Comparison of ENCODE assay signal across 12 mouse cellular contexts in the genomic region with DNA sequence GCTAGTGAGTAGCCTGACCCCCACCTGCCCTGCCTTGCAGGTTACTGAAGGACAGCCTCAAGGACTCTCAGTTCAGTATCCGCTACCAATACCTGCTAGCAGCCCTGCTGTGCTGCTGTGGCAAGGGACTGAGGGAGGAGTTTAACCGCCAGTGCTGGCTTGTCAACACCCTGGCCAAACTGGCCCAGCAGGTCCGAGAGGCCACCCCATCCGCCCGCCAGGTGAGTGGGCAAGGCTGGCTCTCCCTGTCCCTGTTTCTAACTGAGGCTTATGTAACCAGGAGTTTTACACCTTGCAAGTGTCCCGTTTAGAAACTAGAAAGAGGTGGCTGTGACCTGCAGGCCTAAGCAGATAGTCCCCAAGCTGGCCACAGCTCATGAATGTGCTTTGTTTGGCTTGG. TPM values are rescaled to one million over a fixed set of nuclear protein-coding genes. Genes with fewer than 3 reads are reported as not detected.
A peak's percentile ranks its signal among the peaks of the same experiment; 100 is the strongest.
DNase-seq lines count a peak whose midpoint lies in the region; ATAC-seq and TF ChIP-seq lines count a peak whose summit lies in the region.
"Had no signal": no experiment of that assay in that cellular context is flagged by ENCODE, and none has a peak within 500 bp of the region (broad histone marks: within the 10 kb centered on the region; RNA-seq: fewer than 3 reads in every experiment).

No protein-coding gene starts in this region.

- H3K4me3 ChIP-seq in gastrocnemius, adult 2 months = peak overlapping the region; percentile 17
- no peak overlapping the region for H3K4me3 ChIP-seq in lung, adult 2 months (replicated peaks; ENCODE audit: extremely low read depth, low read depth, low read length)
- no peak overlapping the region for H3K4me3 ChIP-seq in stomach, embryonic 15.5 days (replicated peaks)
- H3K4me3 ChIP-seq: midbrain, embryonic 12.5 days; neural tube, embryonic 12.5 days had no signal

- intact Hi-C loops in gastrocnemius, adult 2 months (cut with DNase I) = no loop called here

- no peaks in the 10 kb centered on the region for H3K27me3 ChIP-seq in stomach, embryonic 15.5 days (replicated peaks)
- H3K27me3 ChIP-seq: midbrain, embryonic 12.5 days; neural tube, embryonic 12.5 days had no signal

- no peak overlapping the region for H3K9ac ChIP-seq in stomach, embryonic 15.5 days
- H3K9ac ChIP-seq: liver, embryonic 14.5 days; midbrain, embryonic 12.5 days; neural tube, embryonic 12.5 days had no signal

- WGBS in lung, adult 2 months = 60% methylated on average over 6 of the region's 6 CpGs
- 63% methylated on average over 6 of the region's 6 CpGs for WGBS in stomach, embryonic 15.5 days

- H3K36me3 ChIP-seq in stomach, embryonic 15.5 days = peaks cover 6% of the 10 kb centered on the region; the same call in 1 of the 2 replicates

- peak; percentile 45 for DNase-seq in gastrocnemius, adult 2 months
- no peak for DNase-seq in gastrocnemius, postnatal 4 days (ENCODE audit: low spot score in 2 of 2)
- DNase-seq in kidney, adult 8-10 months = peak; percentile 72 to 91
- peak; percentile 78 for DNase-seq in lung, adult 2 months
- no peak for DNase-seq in thymus, postnatal 25 days
- DNase-seq in thymus, postnatal 10 days (ENCODE audit: low spot score in 2 of 2) = no peak
- DNase-seq in embryo, embryonic 10 days (ENCODE audit: low spot score) = no peak
- DNase-seq: cerebellum, adult 2 months had no signal

- peaks cover 6% of the 10 kb centered on the region; the same call in 1 of the 2 replicates for H3K4me1 ChIP-seq in lung, adult 2 months (ENCODE audit: control insufficient read depth, insufficient read depth, low read length)
- peaks cover 9% of the 10 kb centered on the region for H3K4me1 ChIP-seq in stomach, embryonic 15.5 days

- ATAC-seq in stomach, embryonic 15.5 days (ENCODE audit: insufficient read depth, low FRiP score, low read depth) = peak; percentile 90

- H3K27ac ChIP-seq in gastrocnemius, adult 2 months = peak overlapping the region; percentile 82
- peak overlapping the region; percentile 37 for H3K27ac ChIP-seq in stomach, embryonic 15.5 days
- H3K27ac ChIP-seq: liver, embryonic 14.5 days; midbrain, embryonic 12.5 days; neural tube, embryonic 12.5 days had no signal

- peak overlapping the region; percentile 0; the same call in 1 of the 2 replicates for H3K4me2 ChIP-seq in stomach, embryonic 15.5 days
- H3K4me2 ChIP-seq: midbrain, embryonic 12.5 days; neural tube, embryonic 12.5 days had no signal

- TF ChIP-seq CTCF in gastrocnemius, adult 2 months (IDR thresholded peaks at IDR 0.05) = no peak
- no peak for TF ChIP-seq CTCF in lung, adult 2 months (IDR thresholded peaks at IDR 0.05; ENCODE audit: insufficient read depth, low read length)

- H3K9me3 ChIP-seq in stomach, embryonic 15.5 days = no peaks in the 10 kb centered on the region
- H3K9me3 ChIP-seq: midbrain, embryonic 12.5 days; neural tube, embryonic 12.5 days had no signal

- TF ChIP-seq POLR2A in lung, adult 2 months (IDR thresholded peaks at IDR 0.05; ENCODE audit: borderline replicate concordance, extremely low read depth, low read depth, low read length) = peak; percentile 13; the same call in 1 of the 2 replicates

RNA-seq across cellular contexts. Expression of gene Ppp1r15b, which starts 40.3 kb away (rescaled TPM):
- total RNA-seq in gastrocnemius, adult 2 months (2021) = 10 to 100 TPM; 16.4 to 18.6 TPM
- total RNA-seq in gastrocnemius, postnatal 4 days (2021) = 10 to 100 TPM; 46.0 to 49.1 TPM
- 24.2 and 26.5 TPM in 2 replicates for polyA plus RNA-seq in lung, adult 2 months (2012; rRNA removed)
- 39.3 and 47.8 TPM in 2 replicates for polyA plus RNA-seq in stomach, embryonic 15.5 days (2015; fragmentation: Nextera tagmentation; extraction: Ambion mirVana)

RNA-seq across cellular contexts. Expression of gene Pik3c2b, which starts 45.2 kb away (rescaled TPM):
- 10 to 100 TPM in 1 of 2 experiments, 1 to 10 TPM in 1; 9.8 to 11.0 TPM for total RNA-seq in gastrocnemius, adult 2 months (2021)
- total RNA-seq in gastrocnemius, postnatal 4 days (2021) = 10 to 100 TPM; 41.7 to 47.7 TPM
- 10.1 and 11.9 TPM in 2 replicates for polyA plus RNA-seq in lung, adult 2 months (2012; rRNA removed)
- polyA plus RNA-seq in stomach, embryonic 15.5 days (2015; fragmentation: Nextera tagmentation; extraction: Ambion mirVana) = 8.3 and 10.7 TPM in 2 replicates

Comparison
In these comparisons a context has a peak if more than half of its experiments do, and no peak if none do; other contexts are left out.
1. DNase-seq: peak in gastrocnemius, adult 2 months (single experiment), kidney, adult 8-10 months (2 of 2) and lung, adult 2 months (single experiment); none in gastrocnemius, postnatal 4 days (0 of 2), thymus, postnatal 25 days (single experiment), thymus, postnatal 10 days (0 of 2) and embryo, embryonic 10 days (single experiment).